Mouse (Mus musculus) adrenal gland, postnatal 25 days (tissue): ENCODE data around the gene Cldn13. TPM values are rescaled to one million over a fixed set of nuclear protein-coding genes. Genes with fewer than 3 reads are reported as not detected.

Experiments
- DNase-seq: peaks from one replicate; pipeline ENCODE4 v3.0.0; 2021; ENCODE audit warnings: mixed read lengths
- total RNA-seq: library from RNA; stranded (reverse); gene quantifications from 2 replicates; pipeline ENCODE4 v1.2.3, GENCODE M21; 2021

Gene Cldn13
- total RNA-seq, 1 experiment from 2014 or later = not detected

GRCm38 (mm10) chr5:134891552-134891951, 23.8 kb downstream of the Cldn13 start:
- no peak for DNase-seq

- no peak for DNase-seq
Measured at GRCm38 (mm10) chr5:134890601-134891054, 24.7 kb downstream of the Cldn13 start.

GRCm38 (mm10) chr5:134888505-134888904, 26.8 kb downstream of the Cldn13 start:
- no peak for DNase-seq

- peak; percentile 43 for DNase-seq
Measured at GRCm38 (mm10) chr5:134887447-134888335, 27.6 kb downstream of the Cldn13 start.

GRCm38 (mm10) chr5:134883077-134883476, 32.2 kb downstream of the Cldn13 start:
- no peak for DNase-seq

- no peak for DNase-seq
Measured at GRCm38 (mm10) chr5:134876801-134877200, 38.5 kb downstream of the Cldn13 start.

- DNase-seq = no peak
Measured at GRCm38 (mm10) chr5:134875245-134875644, 40.1 kb downstream of the Cldn13 start.

- no peak for DNase-seq
Measured at GRCm38 (mm10) chr5:134873956-134874879, 41.1 kb downstream of the Cldn13 start.

GRCm38 (mm10) chr5:134873034-134873433, 42.3 kb downstream of the Cldn13 start:
- no peak for DNase-seq

GRCm38 (mm10) chr5:134872597-134872996, 42.7 kb downstream of the Cldn13 start:
- DNase-seq = peak; percentile 51

- no peak for DNase-seq
Measured at GRCm38 (mm10) chr5:134868506-134868905, 46.8 kb downstream of the Cldn13 start.

GRCm38 (mm10) chr5:134867320-134868144, 47.8 kb downstream of the Cldn13 start:
- no peak for DNase-seq

GRCm38 (mm10) chr5:134865158-134865557, 50.2 kb downstream of the Cldn13 start:
- DNase-seq = peak; percentile 57

Other genes starting within 250 kb of the Cldn13 start
- 21.7 and 23.6 TPM in 2 replicates for gene Limk1, start 226.9 kb downstream of the Cldn13 start, total RNA-seq
- gene Eln, start 168.2 kb downstream of the Cldn13 start, total RNA-seq = 26.9 and 30.1 TPM in 2 replicates
- gene Tmem270, start 8.8 kb downstream of the Cldn13 start, total RNA-seq = not detected in 2 replicates
- 24.9 and 39.9 TPM in 2 replicates for gene Mettl27, start 16.8 kb upstream of the Cldn13 start, total RNA-seq
- gene Cldn4, start 31.4 kb upstream of the Cldn13 start, total RNA-seq = not detected in 2 replicates
- 1.0 and 2.2 TPM in 2 replicates for gene Cldn3, start 70.7 kb upstream of the Cldn13 start, total RNA-seq
- gene Abhd11, start 93.6 kb upstream of the Cldn13 start, total RNA-seq = 54.5 and 61.8 TPM in 2 replicates
- gene Stx1a, start 108.0 kb upstream of the Cldn13 start, total RNA-seq = 10.4 and 11.1 TPM in 2 replicates
- gene Dnajc30, start 148.7 kb upstream of the Cldn13 start, total RNA-seq = 29.6 and 38.8 TPM in 2 replicates
- gene Bud23, start 149.4 kb upstream of the Cldn13 start, total RNA-seq = 58.5 and 66.1 TPM in 2 replicates
- 2.2 and 4.1 TPM in 2 replicates for gene Vps37d, start 162.7 kb upstream of the Cldn13 start, total RNA-seq
- 70.1 and 79.1 TPM in 2 replicates for gene Mlxipl, start 174.4 kb upstream of the Cldn13 start, total RNA-seq
- 31.5 and 46.0 TPM in 2 replicates for gene Tbl2, start 234.1 kb upstream of the Cldn13 start, total RNA-seq